Mouse (Mus musculus) intestine, embryonic 14.5 days (tissue): ENCODE measurements around the gene Rap1gds1. TPM values are rescaled to one million over a fixed set of nuclear protein-coding genes. Genes with fewer than 3 reads are reported as not detected.

Source experiments
- ATAC-seq: fragments of 200-750 bp; cut with Nextera tagmentation; replicated peaks from 2 replicates; pipeline ENCODE4 v1.8.0; 2017; ENCODE audit warnings: low read depth, moderate number of reproducible peaks, moderate TSS enrichment, moderate library complexity; ENCODE audit not compliant: low FRiP score, low TSS enrichment
- DNase-seq: peaks from one replicate; pipeline ENCODE4 v3.0.0-alpha.2; 2018; ENCODE audit warnings: low spot score
- H3K27ac ChIP-seq: fragments of 300-500 bp; sonication (generic); 2 replicates; pipeline ENCODE4 v1.5.1; 2014; ENCODE audit warnings: low read depth, mild to moderate bottlenecking, control low read depth
- H3K27me3 ChIP-seq: fragments of 300-500 bp; sonication (generic); replicated peaks from 2 replicates; pipeline ENCODE4 v1.6.1; 2014; ENCODE audit warnings: low read length, control low read depth; ENCODE audit not compliant: control insufficient read depth, insufficient read depth
- H3K36me3 ChIP-seq: fragments of 300-500 bp; sonication (generic); 2 replicates; pipeline ENCODE4 v1.6.1; 2014; ENCODE audit warnings: low read length, control low read depth; ENCODE audit not compliant: control insufficient read depth, insufficient read depth
- H3K4me1 ChIP-seq: fragments of 300-500 bp; sonication (generic); replicated peaks from 2 replicates; pipeline ENCODE4 v1.6.1; 2014; ENCODE audit warnings: low read length, control low read depth, mixed read lengths; ENCODE audit not compliant: control insufficient read depth, insufficient read depth
- H3K4me2 ChIP-seq: fragments of 300-500 bp; sonication (generic); 2 replicates; pipeline ENCODE4 v1.6.1; 2014; ENCODE audit warnings: low read length
- H3K4me3 ChIP-seq: fragments of 300-500 bp; sonication (generic); 2 replicates; pipeline ENCODE4 v1.5.1; 2014; ENCODE audit warnings: low read depth, low read length, control low read depth, mixed read lengths
- H3K9ac ChIP-seq: fragments of 300-500 bp; sonication (generic); 2 replicates; pipeline ENCODE4 v1.6.1; 2014; ENCODE audit warnings: mild to moderate bottlenecking, low read length
- H3K9me3 ChIP-seq: fragments of 300-500 bp; sonication (generic); 2 replicates; pipeline ENCODE4 v1.6.1; 2016; ENCODE audit warnings: low read length, control low read depth; ENCODE audit not compliant: control insufficient read depth
- WGBS: fragments of 180-500 bp; shearing (Covaris S2); extraction: QIAGEN DNeasy Blood & Tissue Kit; methylation state at CpG from one replicate; pipeline ENCODE4 v1.1.7; 2014; 5-methylcytosine and 5-hydroxymethylcytosine counted together
- polyA plus RNA-seq: library from polyadenylated mRNA; unstranded; fragments of >200 nt; fragmentation: Nextera tagmentation; extraction: Ambion mirVana; gene quantifications from 2 replicates; pipeline ENCODE4 v1.2.1, GENCODE M21; 2014

Gene Rap1gds1
- polyA plus RNA-seq, 1 experiment from 2014 or later, result 61.4 TPM

DNA sequence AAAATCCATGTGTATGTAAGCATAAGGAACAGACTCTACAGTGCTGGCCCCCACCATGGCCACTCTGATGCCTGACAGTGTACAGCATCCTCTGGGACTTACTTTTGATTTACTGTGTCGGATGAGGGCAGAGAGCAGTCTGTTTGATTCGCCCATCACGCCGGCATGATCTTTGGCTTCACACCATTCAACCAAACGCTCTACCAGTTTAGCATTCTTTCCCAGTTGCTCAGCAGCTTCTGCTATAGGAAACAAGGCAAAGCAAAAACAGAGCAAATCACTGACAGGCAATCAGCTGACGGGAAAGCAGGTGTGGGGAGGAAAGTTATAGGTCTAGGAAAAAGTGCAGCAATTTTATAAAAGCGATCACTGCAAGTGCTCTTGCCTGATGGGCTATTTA, 119.8 kb downstream of the Rap1gds1 start:
- DNase-seq, result no peak
- Histone ChIP-seq H3K27me3 (no peaks in the 10 kb centered on the region), H3K4me2 (no peak overlapping the region), H3K27ac (no peak overlapping the region), H3K36me3 (peaks cover 68% of the 10 kb centered on the region), H3K4me1 (no peaks in the 10 kb centered on the region), H3K4me3 (no peak overlapping the region), H3K9ac (no peak overlapping the region), H3K9me3 (no peaks in the 10 kb centered on the region)
- no peak for ATAC-seq
- WGBS, result 96% methylated on average over 7 of the region's 7 CpGs

GRCm38 (mm10) chr3:138949081-138949480, 125.9 kb downstream of the Rap1gds1 start:
- DNase-seq, result no peak
- Histone ChIP-seq H3K9me3 (no peaks in the 10 kb centered on the region; the same call in 1 of the 2 replicates), H3K4me2 (no peak overlapping the region), H3K27me3 (no peaks in the 10 kb centered on the region), H3K9ac (no peak overlapping the region), H3K27ac (no peak overlapping the region), H3K4me1 (no peaks in the 10 kb centered on the region), H3K36me3 (peaks cover 42% of the 10 kb centered on the region), H3K4me3 (no peak overlapping the region)
- ATAC-seq, result no peak
- 93% methylated on average over 9 of the region's 9 CpGs for WGBS

DNA sequence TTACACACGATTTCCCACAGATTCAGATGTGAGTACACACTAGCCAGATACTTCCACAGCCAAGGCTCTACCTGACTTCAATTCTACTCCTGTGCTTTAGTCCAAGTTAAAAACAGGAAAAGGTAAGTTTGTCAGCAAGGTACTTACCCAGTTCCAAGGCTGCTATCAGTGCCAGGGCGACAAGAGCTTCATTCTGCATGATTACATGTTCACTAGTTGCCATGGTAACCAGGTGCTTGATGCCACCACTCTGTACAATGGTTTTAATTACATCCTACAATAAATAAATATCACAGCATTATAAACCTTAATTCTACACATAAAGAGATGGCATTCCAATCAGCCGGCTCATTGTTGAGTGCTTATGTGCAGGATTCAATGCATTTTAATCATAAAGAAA, 129.5 kb downstream of the Rap1gds1 start:
- Histone ChIP-seq H3K27ac (no peak overlapping the region), H3K4me1 (no peaks in the 10 kb centered on the region), H3K9ac (no peak overlapping the region), H3K4me2 (no peak overlapping the region), H3K36me3 (peaks cover 36% of the 10 kb centered on the region), H3K4me3 (no peak overlapping the region), H3K27me3 (no peaks in the 10 kb centered on the region), H3K9me3 (no peaks in the 10 kb centered on the region; the same call in 1 of the 2 replicates)
- WGBS, result 94% methylated on average over 3 of the region's 3 CpGs
- ATAC-seq, result no peak
- no peak for DNase-seq

DNA sequence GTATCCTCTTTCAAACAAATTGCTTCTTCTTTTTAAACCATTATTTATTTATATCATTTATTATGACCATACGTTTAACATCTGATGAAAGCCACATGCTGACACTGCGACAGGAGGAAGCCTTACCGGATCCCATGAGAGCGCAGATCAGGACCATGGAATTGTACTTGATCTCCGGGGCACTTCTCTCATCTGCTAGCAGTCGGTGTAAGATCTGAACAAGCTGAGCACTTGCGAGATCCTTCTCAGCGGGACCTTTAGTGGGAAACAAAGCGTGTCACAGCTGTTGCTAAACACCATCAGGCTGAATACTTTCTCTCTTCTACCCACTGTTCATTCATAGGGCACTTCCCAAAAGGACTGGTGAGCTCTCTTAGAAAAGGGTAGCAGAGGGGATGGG, 133.4 kb downstream of the Rap1gds1 start:
- WGBS, result 69% methylated on average over 9 of the region's 9 CpGs
- DNase-seq (no peak), ATAC-seq (no peak)
- Histone ChIP-seq H3K4me3 (no peak overlapping the region), H3K9me3 (no peaks in the 10 kb centered on the region; the same call in 1 of the 2 replicates), H3K27me3 (no peaks in the 10 kb centered on the region), H3K4me1 (no peaks in the 10 kb centered on the region), H3K9ac (no peak overlapping the region), H3K36me3 (peaks cover 69% of the 10 kb centered on the region), H3K4me2 (no peak overlapping the region), H3K27ac (no peak overlapping the region)

GRCm38 (mm10) chr3:138937241-138937640, 137.8 kb downstream of the Rap1gds1 start:
- Histone ChIP-seq H3K9ac (no peak overlapping the region), H3K27me3 (no peaks in the 10 kb centered on the region), H3K9me3 (no peaks in the 10 kb centered on the region), H3K36me3 (peaks cover 47% of the 10 kb centered on the region), H3K4me1 (no peaks in the 10 kb centered on the region), H3K4me2 (no peak overlapping the region), H3K27ac (no peak overlapping the region), H3K4me3 (no peak overlapping the region)
- DNase-seq (no peak), ATAC-seq (no peak)
- WGBS, result 99% methylated on average over 10 of the region's 10 CpGs

- no peaks in the 10 kb centered on the region for H3K9me3 ChIP-seq
- ATAC-seq (no peak), DNase-seq (no peak)
- no peaks in the 10 kb centered on the region for H3K27me3 ChIP-seq
- peaks cover 47% of the 10 kb centered on the region for H3K36me3 ChIP-seq
- H3K4me3 ChIP-seq, result no peak overlapping the region
- H3K4me1 ChIP-seq, result no peaks in the 10 kb centered on the region
- WGBS, result 87% methylated on average over 8 of the region's 8 CpGs
- H3K27ac ChIP-seq, result no peak overlapping the region
- H3K4me2 ChIP-seq, result no peak overlapping the region
- no peak overlapping the region for H3K9ac ChIP-seq
Measured at GRCm38 (mm10) chr3:138936780-138937179, 138.2 kb downstream of the Rap1gds1 start.

GRCm38 (mm10) chr3:138927437-138927836, 147.6 kb downstream of the Rap1gds1 start:
- Histone ChIP-seq H3K4me1 (no peaks in the 10 kb centered on the region), H3K27ac (no peak overlapping the region), H3K9me3 (no peaks in the 10 kb centered on the region), H3K27me3 (no peaks in the 10 kb centered on the region), H3K4me3 (no peak overlapping the region), H3K4me2 (no peak overlapping the region), H3K9ac (no peak overlapping the region), H3K36me3 (peaks cover 35% of the 10 kb centered on the region)
- 96% methylated on average over 4 of the region's 4 CpGs for WGBS
- ATAC-seq, result no peak
- no peak for DNase-seq

- H3K27me3 ChIP-seq, result no peaks in the 10 kb centered on the region
- H3K4me3 ChIP-seq, result no peak overlapping the region
- peaks cover 35% of the 10 kb centered on the region for H3K36me3 ChIP-seq
- H3K4me2 ChIP-seq, result no peak overlapping the region
- H3K4me1 ChIP-seq, result no peaks in the 10 kb centered on the region
- WGBS, result 92% methylated on average over 8 of the region's 8 CpGs
- no peak overlapping the region for H3K27ac ChIP-seq
- ATAC-seq (no peak), DNase-seq (no peak)
- no peak overlapping the region for H3K9ac ChIP-seq
- no peaks in the 10 kb centered on the region for H3K9me3 ChIP-seq
Measured at GRCm38 (mm10) chr3:138926161-138926560, 148.8 kb downstream of the Rap1gds1 start.

- WGBS, result 81% methylated on average over 4 of the region's 4 CpGs
- no peak for ATAC-seq
Measured at GRCm38 (mm10) chr3:138918241-138918640, 156.8 kb downstream of the Rap1gds1 start.

More at GRCm38 (mm10) chr3:138918241-138918640, 156.8 kb downstream of the Rap1gds1 start:
- Histone ChIP-seq H3K36me3 (no peaks in the 10 kb centered on the region), H3K4me3 (no peak overlapping the region), H3K9ac (no peak overlapping the region), H3K27ac (no peak overlapping the region), H3K9me3 (no peaks in the 10 kb centered on the region), H3K4me2 (no peak overlapping the region), H3K4me1 (no peaks in the 10 kb centered on the region), H3K27me3 (no peaks in the 10 kb centered on the region)
- no peak for DNase-seq
